Mouse (Mus musculus) neural tube, embryonic 15.5 days (tissue): ENCODE measurements around the gene Neil3. TPM values are rescaled to one million over a fixed set of nuclear protein-coding genes. Genes with fewer than 3 reads are reported as not detected.
"Not testable (repeated sequence)": the region's sequence is repeated elsewhere in the genome, so short reads cannot be mapped to it uniquely, and the experiment has no call there.

Source experiments
- ATAC-seq: fragments of 200-750 bp; cut with Nextera tagmentation; 2 replicates; pipeline ENCODE4 v1.8.0; 2017; ENCODE audit warnings: mild to moderate bottlenecking, moderate TSS enrichment, moderate library complexity; ENCODE audit not compliant: low FRiP score
- H3K27ac ChIP-seq: fragments of 300-500 bp; sonication (generic); replicated peaks from 2 replicates; pipeline ENCODE4 v1.5.1; 2015; ENCODE audit warnings: mild to moderate bottlenecking, inconsistent platforms
- H3K27me3 ChIP-seq: fragments of 300-500 bp; sonication (generic); replicated peaks from 2 replicates; pipeline ENCODE4 v1.6.1; 2015; ENCODE audit warnings: inconsistent platforms
- H3K36me3 ChIP-seq: fragments of 300-500 bp; sonication (generic); 2 replicates; pipeline ENCODE4 v1.6.1; 2015; ENCODE audit warnings: inconsistent platforms
- H3K4me1 ChIP-seq: fragments of 300-500 bp; sonication (generic); 2 replicates; pipeline ENCODE4 v1.6.1; 2015; ENCODE audit warnings: inconsistent platforms
- H3K4me2 ChIP-seq: fragments of 300-500 bp; sonication (generic); 2 replicates; pipeline ENCODE4 v1.6.1; 2015; ENCODE audit warnings: inconsistent platforms, mild to moderate bottlenecking, moderate library complexity
- H3K4me3 ChIP-seq: fragments of 300-500 bp; sonication (generic); replicated peaks from 2 replicates; pipeline ENCODE4 v1.5.1; 2015; ENCODE audit warnings: mild to moderate bottlenecking, inconsistent platforms
- H3K9ac ChIP-seq: fragments of 300-500 bp; sonication (generic); replicated peaks from 2 replicates; pipeline ENCODE4 v1.6.1; 2015; ENCODE audit warnings: mild to moderate bottlenecking, inconsistent platforms
- H3K9me3 ChIP-seq: fragments of 300-500 bp; sonication (generic); replicated peaks from 2 replicates; pipeline ENCODE4 v1.6.1; 2016; ENCODE audit warnings: inconsistent platforms
- WGBS: fragments of 180-500 bp; shearing (Covaris S2); methylation state at CpG from one replicate; pipeline ENCODE4 v1.1.7; 2015; ENCODE audit warnings: mixed read lengths; 5-methylcytosine and 5-hydroxymethylcytosine counted together
- polyA plus RNA-seq: library from polyadenylated mRNA; unstranded; fragments of >200 nt; fragmentation: Nextera tagmentation; extraction: Ambion mirVana; gene quantifications from 2 replicates; pipeline ENCODE4 v1.2.1, GENCODE M21; 2015

Gene Neil3
- polyA plus RNA-seq, 1 experiment from 2014 or later = 3.7 TPM

DNA sequence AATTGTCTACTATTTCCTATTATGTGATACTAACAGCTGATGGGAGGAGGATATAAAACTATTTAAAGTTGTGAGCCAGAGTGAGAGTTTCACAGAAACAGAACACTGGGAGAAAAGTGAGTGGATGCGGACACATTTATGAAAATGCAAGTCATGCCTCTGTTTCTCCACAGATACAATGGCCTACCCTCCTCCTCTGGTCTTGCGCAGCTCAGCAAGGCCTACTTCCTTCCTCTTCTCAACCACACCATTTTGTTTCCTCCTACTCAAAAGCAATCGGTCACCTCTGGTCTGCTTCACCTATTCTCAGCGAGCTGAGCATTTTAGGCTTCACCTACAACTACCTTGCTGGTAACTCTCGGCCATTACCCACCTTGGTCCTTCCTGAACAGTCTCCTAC, 34.0 kb downstream of the Neil3 start:
- Histone ChIP-seq H3K4me1 (no peaks in the 10 kb centered on the region), H3K4me2 (no peak overlapping the region), H3K36me3 (no peaks in the 10 kb centered on the region), H3K27ac (no peak overlapping the region), H3K9me3 (no peaks in the 10 kb centered on the region), H3K4me3 (no peak overlapping the region), H3K27me3 (no peaks in the 10 kb centered on the region), H3K9ac (no peak overlapping the region)
- WGBS = 93% methylated on average over 5 of the region's 5 CpGs
- ATAC-seq = no peak

DNA sequence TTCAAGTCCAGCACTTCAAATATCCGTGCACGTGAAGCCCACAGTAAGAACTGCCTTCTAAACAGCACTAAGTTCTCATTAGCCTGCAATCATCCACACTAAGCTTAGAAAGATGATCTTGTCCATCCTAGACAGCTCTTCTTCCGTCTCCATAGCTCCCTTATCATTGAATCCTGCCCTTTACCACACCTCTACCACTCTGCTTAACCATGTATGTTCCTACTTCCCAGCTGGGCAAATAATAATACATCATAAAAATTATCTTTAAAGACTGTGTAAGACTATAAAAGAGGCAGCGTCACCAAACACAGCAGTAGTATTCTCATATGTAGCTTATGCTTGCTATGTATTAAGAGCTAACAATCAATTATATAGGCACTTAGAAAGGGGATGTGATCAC, 35.2 kb downstream of the Neil3 start:
- no peak overlapping the region for H3K9ac ChIP-seq
- no peaks in the 10 kb centered on the region for H3K9me3 ChIP-seq
- 90% methylated on average over 4 of the region's 4 CpGs for WGBS
- H3K27ac ChIP-seq = no peak overlapping the region
- H3K4me3 ChIP-seq = no peak overlapping the region
- no peaks in the 10 kb centered on the region for H3K27me3 ChIP-seq
- H3K36me3 ChIP-seq = no peaks in the 10 kb centered on the region
- no peaks in the 10 kb centered on the region for H3K4me1 ChIP-seq
- no peak for ATAC-seq
- no peak overlapping the region for H3K4me2 ChIP-seq

DNA sequence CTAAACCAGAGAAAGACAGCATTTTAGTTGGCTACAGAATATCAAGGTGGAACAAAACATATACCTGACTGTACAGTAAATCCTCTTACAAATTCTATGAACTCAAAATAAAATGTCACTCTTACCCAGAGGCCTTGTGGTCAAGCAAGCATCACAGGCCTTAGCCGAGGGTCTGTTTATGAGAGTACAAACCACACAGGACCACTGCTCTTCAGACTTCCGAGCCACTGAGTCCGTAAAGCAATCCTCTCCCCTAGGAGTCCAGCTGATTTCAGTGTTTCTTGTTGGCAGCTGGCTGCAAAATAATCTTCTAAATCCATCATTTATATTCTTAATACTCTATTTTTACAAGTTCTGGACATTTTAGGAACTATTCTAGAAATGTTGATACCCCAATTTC, 38.0 kb downstream of the Neil3 start:
- H3K36me3 ChIP-seq = no peaks in the 10 kb centered on the region
- H3K9ac ChIP-seq = no peak overlapping the region
- H3K27me3 ChIP-seq = no peaks in the 10 kb centered on the region
- ATAC-seq = no peak
- H3K4me1 ChIP-seq = no peaks in the 10 kb centered on the region
- H3K9me3 ChIP-seq = no peaks in the 10 kb centered on the region
- no peak overlapping the region for H3K4me2 ChIP-seq
- 45% methylated on average over 3 of the region's 3 CpGs for WGBS
- no peak overlapping the region for H3K4me3 ChIP-seq
- H3K27ac ChIP-seq = no peak overlapping the region

DNA sequence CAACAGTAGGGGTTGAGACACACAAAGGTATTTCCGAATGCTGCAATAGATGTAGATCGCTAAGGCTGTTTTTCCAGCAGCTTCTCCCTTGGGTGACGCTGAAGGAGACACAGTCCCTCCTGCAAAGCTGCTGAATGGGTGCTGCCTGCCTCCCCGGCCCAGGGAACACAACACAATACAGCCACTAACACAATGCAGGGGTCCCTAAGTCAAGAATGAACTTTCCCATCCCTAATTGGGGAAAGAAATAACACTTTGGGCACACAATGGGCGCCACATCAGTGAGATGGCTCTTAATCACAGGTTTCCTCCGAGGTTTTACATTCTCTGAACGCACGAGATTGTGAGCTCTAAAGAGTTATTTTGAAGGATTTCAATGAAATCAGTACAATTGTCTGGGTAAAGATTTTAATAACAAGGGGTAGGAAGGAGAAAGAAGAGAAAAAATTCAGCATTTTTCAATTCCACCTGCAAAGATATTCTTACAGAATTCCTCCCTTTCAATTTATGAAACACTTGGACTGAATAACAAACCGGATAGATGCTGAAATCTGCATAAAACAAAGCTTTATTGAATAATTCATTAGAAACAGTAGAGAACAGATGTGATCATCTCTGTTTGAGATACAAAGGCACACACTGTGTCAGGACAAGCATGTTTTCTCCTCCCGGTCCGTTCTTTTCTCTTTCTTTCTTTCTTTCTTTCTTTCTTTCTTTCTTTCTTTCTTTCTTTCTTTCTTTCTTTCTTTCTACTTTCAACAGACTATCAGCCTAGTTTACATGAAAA, 38.6 kb downstream of the Neil3 start:
- 39% methylated on average over 11 of the region's 11 CpGs for WGBS
- Histone ChIP-seq H3K9me3 (no peaks in the 10 kb centered on the region), H3K27ac (0 out of 2 replicates have a peak overlapping the region, but pooled peaks have one; percentile 19), H3K4me3 (no peak overlapping the region), H3K4me1 (no peaks in the 10 kb centered on the region), H3K4me2 (no peak overlapping the region), H3K36me3 (no peaks in the 10 kb centered on the region), H3K27me3 (no peaks in the 10 kb centered on the region), H3K9ac (no peak overlapping the region)
- no peak for ATAC-seq

DNA sequence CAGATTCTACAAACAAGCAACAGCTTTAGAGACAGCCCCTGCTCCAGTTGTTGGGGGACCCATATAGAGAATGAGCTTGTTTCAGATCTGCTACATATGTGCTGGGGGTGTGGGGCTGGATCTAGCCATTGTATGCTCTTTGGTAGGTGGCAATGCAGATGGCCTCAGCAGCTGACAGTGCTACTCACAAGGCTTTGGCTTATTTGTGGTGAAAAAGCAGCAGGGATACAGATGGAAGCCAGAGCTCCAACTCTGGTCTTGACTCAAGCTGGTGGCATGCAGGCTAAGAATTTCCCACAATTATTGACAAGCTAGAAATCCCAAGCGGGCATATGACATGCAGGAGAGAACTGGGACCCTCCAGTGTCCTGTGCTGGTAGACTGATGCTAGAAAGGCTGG, 40.8 kb downstream of the Neil3 start:
- ATAC-seq = no peak
- no peaks in the 10 kb centered on the region for H3K4me1 ChIP-seq
- 97% methylated on average over 1 of the region's 1 CpGs for WGBS

DNA sequence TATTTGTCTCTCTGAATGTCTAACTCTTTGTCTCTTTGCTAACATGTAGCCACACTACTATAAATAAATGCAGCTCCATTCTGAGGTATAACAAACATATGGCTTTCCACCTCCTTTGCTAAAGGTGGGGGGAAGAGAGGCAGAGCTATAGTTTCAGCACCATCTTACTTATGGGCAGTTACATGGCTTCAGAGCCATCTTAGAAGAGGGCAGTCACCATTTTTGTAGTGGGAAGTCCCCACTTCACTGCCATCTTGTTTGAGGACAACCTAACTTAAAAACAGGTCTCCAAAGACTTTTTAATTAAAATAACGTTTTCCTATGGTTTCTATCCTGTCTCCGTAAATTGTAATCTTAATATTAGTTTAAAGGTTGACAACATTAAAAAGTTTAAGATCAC, 47.1 kb downstream of the Neil3 start:
- Histone ChIP-seq H3K4me2 (no peak overlapping the region), H3K36me3 (no peaks in the 10 kb centered on the region), H3K27me3 (no peaks in the 10 kb centered on the region), H3K27ac (no peak overlapping the region), H3K4me3 (no peak overlapping the region), H3K4me1 (no peaks in the 10 kb centered on the region), H3K9ac (no peak overlapping the region), H3K9me3 (no peaks in the 10 kb centered on the region)
- ATAC-seq = no peak
- WGBS = 85% methylated on average over 2 of the region's 2 CpGs

More for the DNA sequence above, 40.8 kb downstream of the Neil3 start:
- Histone ChIP-seq H3K27me3 (no peaks in the 10 kb centered on the region), H3K9ac (no peak overlapping the region), H3K36me3 (no peaks in the 10 kb centered on the region), H3K4me3 (no peak overlapping the region), H3K4me2 (no peak overlapping the region), H3K9me3 (no peaks in the 10 kb centered on the region), H3K27ac (no peak overlapping the region)

DNA sequence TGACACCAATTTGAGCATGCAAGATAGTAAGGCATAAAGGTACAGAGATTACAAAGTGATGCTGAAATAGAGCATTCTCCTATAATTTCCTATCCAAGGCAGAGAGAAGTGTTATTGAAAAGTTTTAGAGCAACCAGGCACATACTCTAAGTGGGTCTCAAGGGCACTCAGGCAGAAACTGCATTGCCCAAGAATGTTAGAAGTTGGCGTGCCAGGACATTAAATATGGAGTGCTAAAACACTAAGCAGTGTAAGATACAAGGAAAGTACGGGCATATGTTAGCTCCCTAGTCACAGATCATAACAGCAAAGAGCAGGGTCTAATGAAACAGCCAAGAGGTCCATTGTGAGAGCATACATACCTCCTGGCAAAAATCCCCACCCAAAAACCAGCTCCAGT, 65.3 kb downstream of the Neil3 start:
- Histone ChIP-seq H3K4me1 (no peaks in the 10 kb centered on the region), H3K27ac (no peak overlapping the region), H3K4me3 (no peak overlapping the region), H3K36me3 (no peaks in the 10 kb centered on the region), H3K9me3 (no peaks in the 10 kb centered on the region), H3K9ac (no peak overlapping the region), H3K4me2 (no peak overlapping the region), H3K27me3 (no peaks in the 10 kb centered on the region)
- WGBS = 76% methylated on average over 2 of the region's 2 CpGs
- ATAC-seq = no peak

DNA sequence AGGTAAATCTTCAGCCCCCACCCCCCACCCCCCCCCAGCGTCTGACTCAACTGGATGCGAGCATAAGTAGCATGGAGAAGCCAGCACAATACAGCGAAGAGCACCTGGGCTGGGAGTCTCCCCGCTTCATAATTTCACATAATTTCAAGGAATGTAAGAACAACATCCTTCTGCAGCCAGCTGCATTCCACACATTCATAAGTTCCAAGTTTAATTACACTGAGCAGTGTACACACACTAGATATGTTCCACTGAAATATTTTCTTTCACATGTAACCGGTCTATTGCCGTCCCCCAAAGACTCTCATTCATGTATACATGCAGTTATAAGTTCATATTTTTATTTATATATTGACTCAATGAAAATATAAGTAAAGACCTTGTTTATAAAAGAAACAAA, 72.6 kb downstream of the Neil3 start:
- no peak overlapping the region for H3K4me2 ChIP-seq
- H3K9ac ChIP-seq = no peak overlapping the region
- H3K4me3 ChIP-seq = no peak overlapping the region
- H3K27me3 ChIP-seq = no peaks in the 10 kb centered on the region
- no peaks in the 10 kb centered on the region for H3K9me3 ChIP-seq
- no peak overlapping the region for H3K27ac ChIP-seq
- ATAC-seq = no peak
- WGBS = 91% methylated on average over 6 of the region's 6 CpGs
- H3K36me3 ChIP-seq = no peaks in the 10 kb centered on the region
- no peaks in the 10 kb centered on the region for H3K4me1 ChIP-seq

DNA sequence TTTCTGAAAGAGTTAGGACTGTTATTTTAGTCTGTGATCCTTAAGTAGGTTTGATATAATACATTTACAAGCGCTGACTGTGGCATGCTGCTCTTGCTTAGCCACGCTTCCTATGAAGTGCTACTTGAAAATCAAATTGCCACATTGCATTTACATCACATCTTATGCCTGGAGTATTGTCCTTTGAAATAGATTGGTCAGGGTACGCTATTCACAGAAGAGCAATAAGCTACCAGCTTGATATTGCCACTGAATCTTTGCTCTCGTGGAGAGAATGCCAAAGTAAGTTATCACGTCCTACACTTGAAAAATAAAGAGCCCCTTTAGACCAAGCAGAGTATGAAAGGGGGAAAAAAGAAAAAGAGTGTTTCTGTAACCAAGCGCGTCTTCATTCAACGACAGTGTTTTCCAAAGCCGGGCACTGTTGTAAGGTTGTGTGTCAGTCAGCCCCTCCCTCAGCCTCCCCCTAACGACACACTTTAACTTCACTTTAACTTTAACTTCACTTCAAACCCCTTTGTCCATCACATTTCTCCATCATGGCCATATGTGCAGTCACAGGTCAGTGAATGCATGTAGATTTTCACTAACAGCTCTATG, 76.3 kb downstream of the Neil3 start:
- no peaks in the 10 kb centered on the region for H3K36me3 ChIP-seq
- H3K9me3 ChIP-seq = no peaks in the 10 kb centered on the region
- H3K9ac ChIP-seq = no peak overlapping the region
- no peak overlapping the region for H3K4me3 ChIP-seq
- 42% methylated on average over 10 of the region's 10 CpGs for WGBS
- no peaks in the 10 kb centered on the region for H3K4me1 ChIP-seq
- no peak overlapping the region for H3K27ac ChIP-seq
- H3K4me2 ChIP-seq = no peak overlapping the region
- ATAC-seq = no peak
- no peaks in the 10 kb centered on the region for H3K27me3 ChIP-seq

DNA sequence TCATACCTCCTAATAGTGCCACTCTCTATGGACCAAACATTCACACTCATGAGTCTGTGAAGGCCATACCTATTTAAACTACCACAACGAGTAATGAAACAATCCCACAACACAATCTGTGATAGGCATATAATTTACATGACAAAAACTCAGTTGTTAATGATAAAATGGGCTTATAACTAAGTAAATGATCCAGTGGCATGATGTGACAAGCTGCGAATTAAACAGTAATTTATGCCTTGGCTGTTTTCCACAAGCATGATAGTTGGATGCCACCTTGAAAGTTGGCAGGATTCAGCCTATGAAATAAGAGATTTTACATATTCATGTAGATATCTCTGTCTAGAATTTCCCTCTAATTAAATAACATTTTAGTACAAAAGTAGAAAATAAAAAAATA, 99.3 kb downstream of the Neil3 start:
- no peak overlapping the region for H3K9ac ChIP-seq

DNA sequence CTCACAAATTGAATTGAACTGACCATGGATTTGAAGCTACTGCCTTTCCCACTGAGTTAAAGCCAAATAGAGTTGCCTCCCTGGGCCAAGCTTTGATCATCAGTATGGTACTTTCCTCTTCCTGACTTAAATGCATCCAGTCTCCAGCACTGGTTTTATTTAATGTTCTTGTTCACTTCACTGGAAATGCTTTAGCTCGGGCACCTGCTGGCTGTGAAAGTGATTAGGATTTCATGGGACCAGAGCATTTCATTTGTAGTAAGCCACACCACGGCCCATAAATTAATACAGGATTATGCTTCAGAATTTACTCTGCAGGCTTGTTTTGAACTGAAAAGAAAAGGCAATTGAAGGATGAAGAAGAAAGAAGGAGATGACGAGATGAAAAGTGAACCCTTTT, 100.8 kb downstream of the Neil3 start:
- ATAC-seq, H3K9ac ChIP-seq, H3K27ac ChIP-seq, H3K27me3 ChIP-seq, H3K36me3 ChIP-seq, H3K4me1 ChIP-seq, H3K9me3 ChIP-seq, H3K4me2 ChIP-seq, H3K4me3 ChIP-seq: not testable (repeated sequence)
- WGBS = 64% methylated on average over 3 of the region's 3 CpGs

More for the DNA sequence above, 99.3 kb downstream of the Neil3 start:
- 79% methylated on average over 2 of the region's 2 CpGs for WGBS
- H3K27me3 ChIP-seq = no peaks in the 10 kb centered on the region
- H3K27ac ChIP-seq = no peak overlapping the region
- no peak overlapping the region for H3K4me3 ChIP-seq
- no peaks in the 10 kb centered on the region for H3K9me3 ChIP-seq
- H3K4me2 ChIP-seq = no peak overlapping the region
- no peak for ATAC-seq
- H3K36me3 ChIP-seq = no peaks in the 10 kb centered on the region
- H3K4me1 ChIP-seq = no peaks in the 10 kb centered on the region
